Mouse (Mus musculus) right cerebral cortex, postnatal 14 days (tissue): ENCODE data around the gene Unc5c.

Experiments
- DNase-seq: peaks from one replicate; pipeline ENCODE4 v3.0.0; 2022

Unc5c gene

GRCm38 (mm10) chr3:141598936-141599335 lies 133.9 kb downstream of the Unc5c start:
- no peak for DNase-seq

GRCm38 (mm10) chr3:141601072-141601549 lies 136.1 kb downstream of the Unc5c start:
- no peak for DNase-seq

- no peak for DNase-seq
Observed at GRCm38 (mm10) chr3:141616718-141617117, 151.7 kb downstream of the Unc5c start.

GRCm38 (mm10) chr3:141618675-141619074 lies 153.7 kb downstream of the Unc5c start:
- no peak for DNase-seq

- no peak for DNase-seq
Observed at GRCm38 (mm10) chr3:141621496-141621895, 156.5 kb downstream of the Unc5c start.

GRCm38 (mm10) chr3:141626935-141627638 lies 162.1 kb downstream of the Unc5c start:
- no peak for DNase-seq

- no peak for DNase-seq
Observed at GRCm38 (mm10) chr3:141627639-141627977, 162.6 kb downstream of the Unc5c start.

GRCm38 (mm10) chr3:141629431-141629830 lies 164.4 kb downstream of the Unc5c start:
- DNase-seq, result no peak

GRCm38 (mm10) chr3:141637900-141638299 lies 172.9 kb downstream of the Unc5c start:
- no peak for DNase-seq

- DNase-seq, result no peak
Observed at GRCm38 (mm10) chr3:141644264-141644663, 179.2 kb downstream of the Unc5c start.

- no peak for DNase-seq
Observed at GRCm38 (mm10) chr3:141646588-141646987, 181.6 kb downstream of the Unc5c start.

GRCm38 (mm10) chr3:141650658-141651057 lies 185.6 kb downstream of the Unc5c start:
- no peak for DNase-seq

- no peak for DNase-seq
Observed at GRCm38 (mm10) chr3:141653915-141654314, 188.9 kb downstream of the Unc5c start.

- no peak for DNase-seq
Observed at GRCm38 (mm10) chr3:141659041-141659789, 194.2 kb downstream of the Unc5c start.

- DNase-seq, result no peak
Observed at GRCm38 (mm10) chr3:141660065-141661062, 195.3 kb downstream of the Unc5c start.

GRCm38 (mm10) chr3:141689113-141689512 lies 224.1 kb downstream of the Unc5c start:
- no peak for DNase-seq

GRCm38 (mm10) chr3:141690676-141691075 lies 225.7 kb downstream of the Unc5c start:
- DNase-seq, result no peak

- no peak for DNase-seq
Observed at GRCm38 (mm10) chr3:141691418-141691817, 226.4 kb downstream of the Unc5c start.

- no peak for DNase-seq
Observed at GRCm38 (mm10) chr3:141691846-141692245, 226.8 kb downstream of the Unc5c start.

GRCm38 (mm10) chr3:141699177-141699576 lies 234.2 kb downstream of the Unc5c start:
- no peak for DNase-seq

- no peak for DNase-seq
Observed at GRCm38 (mm10) chr3:141701381-141701909, 236.4 kb downstream of the Unc5c start.

- no peak for DNase-seq
Observed at GRCm38 (mm10) chr3:141711601-141712000, 246.6 kb downstream of the Unc5c start.

- no peak for DNase-seq
Observed at GRCm38 (mm10) chr3:141716371-141716770, 251.4 kb downstream of the Unc5c start.
